Mouse (Mus musculus) hindbrain, embryonic 16.5 days (tissue): Measurements from ENCODE around the gene Arsb. TPM values are rescaled to one million over a fixed set of nuclear protein-coding genes. Genes with fewer than 3 reads are reported as not detected.
A peak's percentile ranks its signal among the peaks of the same experiment; 100 is the strongest.

Experiments
- ATAC-seq: fragments of 200-750 bp; cut with Nextera tagmentation; 2 replicates; pipeline ENCODE4 v1.8.0; 2017; ENCODE audit warnings: moderate TSS enrichment, moderate library complexity
- H3K27ac ChIP-seq: fragments of 300-500 bp; sonication (generic); 2 replicates; pipeline ENCODE4 v1.5.1; 2014; ENCODE audit warnings: low read depth, mild to moderate bottlenecking, control low read depth, low read length, moderate library complexity
- H3K27me3 ChIP-seq: fragments of 300-500 bp; sonication (generic); replicated peaks from 2 replicates; pipeline ENCODE4 v1.6.1; 2014; ENCODE audit warnings: low read length; ENCODE audit not compliant: control insufficient read depth, insufficient read depth
- H3K36me3 ChIP-seq: fragments of 300-500 bp; sonication (generic); 2 replicates; pipeline ENCODE4 v1.6.1; 2014; ENCODE audit warnings: mild to moderate bottlenecking, low read length, moderate library complexity, mixed read lengths; ENCODE audit not compliant: control insufficient read depth, insufficient read depth
- H3K4me1 ChIP-seq: fragments of 300-500 bp; sonication (generic); 2 replicates; pipeline ENCODE4 v1.6.1; 2014; ENCODE audit warnings: low read depth, low read length; ENCODE audit not compliant: control insufficient read depth, insufficient read depth
- H3K4me2 ChIP-seq: fragments of 300-500 bp; sonication (generic); 2 replicates; pipeline ENCODE4 v1.6.1; 2014; ENCODE audit warnings: mild to moderate bottlenecking, low read length, control low read depth, moderate library complexity
- H3K4me3 ChIP-seq: fragments of 300-500 bp; sonication (generic); 2 replicates; pipeline ENCODE4 v1.5.1; 2014; ENCODE audit warnings: mild to moderate bottlenecking, low read length, control low read depth, moderate library complexity
- H3K9ac ChIP-seq: fragments of 300-500 bp; sonication (generic); 2 replicates; pipeline ENCODE4 v1.6.1; 2014; ENCODE audit warnings: low read depth, mild to moderate bottlenecking, control low read depth, low read length, moderate library complexity
- H3K9me3 ChIP-seq: fragments of 300-500 bp; sonication (generic); 2 replicates; pipeline ENCODE4 v1.6.1; 2014; ENCODE audit warnings: mild to moderate bottlenecking, low read length, moderate library complexity; ENCODE audit not compliant: control insufficient read depth
- WGBS: fragments of 180-500 bp; shearing (Covaris S2); extraction: QIAGEN DNeasy Blood & Tissue Kit; methylation state at CpG from one replicate; pipeline ENCODE4 v1.1.7; 2014; 5-methylcytosine and 5-hydroxymethylcytosine counted together
- polyA plus RNA-seq: library from polyadenylated mRNA; unstranded; fragments of >200 nt; fragmentation: Nextera tagmentation; extraction: Ambion mirVana; gene quantifications from 2 replicates; pipeline ENCODE4 v1.2.1, GENCODE M21; 2015

Gene Arsb
- polyA plus RNA-seq, 1 experiment from 2014 or later, result 12.1 TPM

GRCm38 (mm10) chr13:93757514-93757913 is 13.9 kb upstream of the Arsb start:
- H3K27ac ChIP-seq, result no peak overlapping the region
- ATAC-seq, result no peak
- no peaks in the 10 kb centered on the region for H3K9me3 ChIP-seq
- no peaks in the 10 kb centered on the region for H3K36me3 ChIP-seq
- 91% methylated on average over 6 of the region's 6 CpGs for WGBS
- no peak overlapping the region for H3K4me3 ChIP-seq
- no peaks in the 10 kb centered on the region for H3K27me3 ChIP-seq
- no peak overlapping the region for H3K4me2 ChIP-seq
- H3K9ac ChIP-seq, result no peak overlapping the region
- peaks cover 3% of the 10 kb centered on the region; the same call in 1 of the 2 replicates for H3K4me1 ChIP-seq

GRCm38 (mm10) chr13:93758149-93758898 is 13.1 kb upstream of the Arsb start:
- WGBS, result 39% methylated on average over 14 of the region's 14 CpGs
- no peaks in the 10 kb centered on the region for H3K27me3 ChIP-seq
- H3K9me3 ChIP-seq, result no peaks in the 10 kb centered on the region
- no peak overlapping the region for H3K4me3 ChIP-seq
- H3K36me3 ChIP-seq, result no peaks in the 10 kb centered on the region
- no peak for ATAC-seq
- H3K9ac ChIP-seq, result no peak overlapping the region
- no peak overlapping the region for H3K27ac ChIP-seq
- no peak overlapping the region for H3K4me2 ChIP-seq
- H3K4me1 ChIP-seq, result no peaks in the 10 kb centered on the region

- H3K27me3 ChIP-seq, result no peaks in the 10 kb centered on the region
- no peak overlapping the region for H3K4me3 ChIP-seq
- ATAC-seq, result no peak
- no peak overlapping the region for H3K4me2 ChIP-seq
- WGBS, result 98% methylated on average over 8 of the region's 8 CpGs
- H3K36me3 ChIP-seq, result no peaks in the 10 kb centered on the region
- H3K9ac ChIP-seq, result no peak overlapping the region
- no peaks in the 10 kb centered on the region for H3K9me3 ChIP-seq
- H3K27ac ChIP-seq, result no peak overlapping the region
- no peaks in the 10 kb centered on the region for H3K4me1 ChIP-seq
These were observed 9.6 kb upstream of the Arsb start for GRCm38 (mm10) chr13:93761831-93762230.

GRCm38 (mm10) chr13:93762879-93763278 is 8.6 kb upstream of the Arsb start:
- H3K36me3 ChIP-seq, result no peaks in the 10 kb centered on the region
- ATAC-seq, result no peak
- H3K4me2 ChIP-seq, result no peak overlapping the region
- H3K27me3 ChIP-seq, result no peaks in the 10 kb centered on the region
- H3K4me1 ChIP-seq, result no peaks in the 10 kb centered on the region
- no peak overlapping the region for H3K4me3 ChIP-seq
- H3K27ac ChIP-seq, result no peak overlapping the region
- 91% methylated on average over 3 of the region's 3 CpGs for WGBS
- H3K9ac ChIP-seq, result no peak overlapping the region
- H3K9me3 ChIP-seq, result no peaks in the 10 kb centered on the region

GRCm38 (mm10) chr13:93764321-93764973 is 7.0 kb upstream of the Arsb start:
- no peaks in the 10 kb centered on the region for H3K36me3 ChIP-seq
- ATAC-seq, result no peak
- H3K9ac ChIP-seq, result no peak overlapping the region
- H3K27ac ChIP-seq, result no peak overlapping the region
- no peaks in the 10 kb centered on the region for H3K9me3 ChIP-seq
- WGBS, result 94% methylated on average over 13 of the region's 13 CpGs
- no peak overlapping the region for H3K4me3 ChIP-seq
- H3K4me2 ChIP-seq, result no peak overlapping the region
- H3K27me3 ChIP-seq, result no peaks in the 10 kb centered on the region
- no peaks in the 10 kb centered on the region for H3K4me1 ChIP-seq

GRCm38 (mm10) chr13:93771031-93771587 is 321 bp upstream of the Arsb start:
- Histone ChIP-seq H3K27me3 (no peaks in the 10 kb centered on the region), H3K4me1 (peaks cover 7% of the 10 kb centered on the region), H3K4me2 (peak overlapping the region; percentile 98), H3K27ac (peak overlapping the region; percentile 91), H3K9me3 (no peaks in the 10 kb centered on the region), H3K4me3 (peak overlapping the region; percentile 72), H3K36me3 (no peaks in the 10 kb centered on the region), H3K9ac (peak overlapping the region; percentile 93)
- peak; percentile 66 for ATAC-seq
- WGBS, result 33% methylated on average over 9 of the region's 9 CpGs

- Histone ChIP-seq H3K9ac (peak overlapping the region; percentile 93), H3K9me3 (no peaks in the 10 kb centered on the region), H3K4me3 (peak overlapping the region; percentile 72), H3K27ac (peak overlapping the region; percentile 91), H3K4me1 (peaks cover 7% of the 10 kb centered on the region), H3K27me3 (no peaks in the 10 kb centered on the region), H3K4me2 (peak overlapping the region; percentile 98), H3K36me3 (no peaks in the 10 kb centered on the region)
- WGBS, result 27% methylated on average over 8 of the region's 8 CpGs
- peak; percentile 13 for ATAC-seq
These were observed 828 bp downstream of the Arsb start for GRCm38 (mm10) chr13:93772279-93772636.

GRCm38 (mm10) chr13:93772861-93773260 is 1.4 kb downstream of the Arsb start:
- 70% methylated on average over 7 of the region's 7 CpGs for WGBS
- H3K4me1 ChIP-seq, result peaks cover 7% of the 10 kb centered on the region
- no peaks in the 10 kb centered on the region for H3K36me3 ChIP-seq
- peak overlapping the region; percentile 98 for H3K4me2 ChIP-seq
- H3K27ac ChIP-seq, result no peak overlapping the region
- no peak overlapping the region; the same call in 1 of the 2 replicates for H3K9ac ChIP-seq
- H3K27me3 ChIP-seq, result no peaks in the 10 kb centered on the region
- H3K4me3 ChIP-seq, result peak overlapping the region; percentile 72; the same call in 1 of the 2 replicates
- no peak for ATAC-seq
- no peaks in the 10 kb centered on the region for H3K9me3 ChIP-seq

GRCm38 (mm10) chr13:93773704-93774315 is 2.4 kb downstream of the Arsb start:
- H3K4me3 ChIP-seq, result no peak overlapping the region
- H3K9ac ChIP-seq, result no peak overlapping the region
- no peak overlapping the region for H3K4me2 ChIP-seq
- H3K27me3 ChIP-seq, result no peaks in the 10 kb centered on the region
- H3K36me3 ChIP-seq, result no peaks in the 10 kb centered on the region
- 68% methylated on average over 7 of the region's 7 CpGs for WGBS
- H3K9me3 ChIP-seq, result no peaks in the 10 kb centered on the region
- no peak overlapping the region for H3K27ac ChIP-seq
- H3K4me1 ChIP-seq, result peaks cover 7% of the 10 kb centered on the region
- ATAC-seq, result no peak
